Mouse (Mus musculus): ENCODE measurements around the gene Spg11. TPM values are rescaled to one million over a fixed set of nuclear protein-coding genes. Genes with fewer than 3 reads are reported as not detected.
"Not testable (repeated sequence)": the region's sequence is repeated elsewhere in the genome, so short reads cannot be mapped to it uniquely, and the experiment has no call there.

Gene Spg11
- polyA plus RNA-seq, 1 experiment from 2014 or later, result 5.8 TPM

GRCm38 (mm10) chr2:122127635-122128034 is 9.4 kb upstream of the Spg11 start:
- Histone ChIP-seq H3K4me1 (ENCODE audit: control insufficient read depth, insufficient read depth, low read depth, low read length) (no peaks in the 10 kb centered on the region), H3K9ac (ENCODE audit: low read depth, low read length) (no peak overlapping the region), H3K36me3 (ENCODE audit: control insufficient read depth, insufficient read depth, low read length) (no peaks in the 10 kb centered on the region), H3K27ac (ENCODE audit: low read depth, low read length) (no peak overlapping the region), H3K4me2 (ENCODE audit: low read length) (no peak overlapping the region), H3K9me3 (ENCODE audit: control insufficient read depth, low read length) (no peaks in the 10 kb centered on the region), H3K4me3 (ENCODE audit: low read length) (no peak overlapping the region), H3K27me3 (replicated peaks; ENCODE audit: control insufficient read depth, insufficient read depth, low read length) (no peaks in the 10 kb centered on the region)
- no peak for ATAC-seq
- WGBS, result 96% methylated on average over 4 of the region's 4 CpGs

- Histone ChIP-seq H3K4me3 (ENCODE audit: low read length) (no peak overlapping the region), H3K4me2 (ENCODE audit: low read length) (no peak overlapping the region), H3K4me1 (ENCODE audit: control insufficient read depth, insufficient read depth, low read depth, low read length) (no peaks in the 10 kb centered on the region), H3K27ac (ENCODE audit: low read depth, low read length) (no peak overlapping the region), H3K9me3 (ENCODE audit: control insufficient read depth, low read length) (no peaks in the 10 kb centered on the region), H3K27me3 (replicated peaks; ENCODE audit: control insufficient read depth, insufficient read depth, low read length) (no peaks in the 10 kb centered on the region), H3K36me3 (ENCODE audit: control insufficient read depth, insufficient read depth, low read length) (no peaks in the 10 kb centered on the region), H3K9ac (ENCODE audit: low read depth, low read length) (no peak overlapping the region)
- 36% methylated on average over 5 of the region's 5 CpGs for WGBS
- no peak for ATAC-seq
Observed at GRCm38 (mm10) chr2:122126765-122127347, 8.7 kb upstream of the Spg11 start.

- ATAC-seq, result no peak
- H3K27ac ChIP-seq (ENCODE audit: low read depth, low read length), result no peak overlapping the region
- WGBS, result 60% methylated on average over 12 of the region's 12 CpGs
- H3K4me3 ChIP-seq (ENCODE audit: low read length), result no peak overlapping the region
- no peak overlapping the region for H3K4me2 ChIP-seq (ENCODE audit: low read length)
- no peaks in the 10 kb centered on the region for H3K36me3 ChIP-seq (ENCODE audit: control insufficient read depth, insufficient read depth, low read length)
- no peaks in the 10 kb centered on the region for H3K27me3 ChIP-seq (replicated peaks; ENCODE audit: control insufficient read depth, insufficient read depth, low read length)
- H3K9me3 ChIP-seq (ENCODE audit: control insufficient read depth, low read length), result no peaks in the 10 kb centered on the region
- no peak overlapping the region for H3K9ac ChIP-seq (ENCODE audit: low read depth, low read length)
- no peaks in the 10 kb centered on the region for H3K4me1 ChIP-seq (ENCODE audit: control insufficient read depth, insufficient read depth, low read depth, low read length)
Observed at GRCm38 (mm10) chr2:122125680-122126572, 7.7 kb upstream of the Spg11 start.

DNA sequence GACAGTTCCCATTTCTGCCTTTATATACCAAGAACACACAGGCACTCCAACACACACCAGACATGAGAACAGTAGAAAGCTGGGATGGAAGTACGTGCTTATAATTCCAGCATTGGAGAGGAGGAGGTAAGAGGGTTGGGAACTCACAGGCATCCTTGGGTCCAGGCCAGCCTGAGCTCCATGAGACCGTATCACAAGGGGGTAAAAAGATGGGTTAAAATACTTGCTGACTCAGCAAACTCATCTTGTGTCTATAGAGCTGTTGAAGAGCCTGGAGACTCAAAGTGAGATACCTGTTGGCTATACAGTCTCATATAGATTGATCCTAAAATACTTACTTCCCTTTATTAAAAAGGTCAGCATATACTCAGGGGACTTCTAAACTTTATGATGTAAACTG is 1.3 kb downstream of the Spg11 start:
- 78% methylated on average over 2 of the region's 2 CpGs for WGBS
- Histone ChIP-seq H3K27me3 (replicated peaks; ENCODE audit: control insufficient read depth, insufficient read depth, low read length) (no peaks in the 10 kb centered on the region), H3K4me1 (ENCODE audit: control insufficient read depth, insufficient read depth, low read depth, low read length) (peaks cover 11% of the 10 kb centered on the region), H3K27ac (ENCODE audit: low read depth, low read length) (no peak overlapping the region), H3K4me3 (ENCODE audit: low read length) (peak overlapping the region; percentile 98), H3K9me3 (ENCODE audit: control insufficient read depth, low read length) (no peaks in the 10 kb centered on the region), H3K4me2 (ENCODE audit: low read length) (peak overlapping the region; percentile 74), H3K9ac (ENCODE audit: low read depth, low read length) (no peak overlapping the region), H3K36me3 (ENCODE audit: control insufficient read depth, insufficient read depth, low read length) (peaks cover 10% of the 10 kb centered on the region; the same call in 1 of the 2 replicates)
- ATAC-seq, result no peak

DNA sequence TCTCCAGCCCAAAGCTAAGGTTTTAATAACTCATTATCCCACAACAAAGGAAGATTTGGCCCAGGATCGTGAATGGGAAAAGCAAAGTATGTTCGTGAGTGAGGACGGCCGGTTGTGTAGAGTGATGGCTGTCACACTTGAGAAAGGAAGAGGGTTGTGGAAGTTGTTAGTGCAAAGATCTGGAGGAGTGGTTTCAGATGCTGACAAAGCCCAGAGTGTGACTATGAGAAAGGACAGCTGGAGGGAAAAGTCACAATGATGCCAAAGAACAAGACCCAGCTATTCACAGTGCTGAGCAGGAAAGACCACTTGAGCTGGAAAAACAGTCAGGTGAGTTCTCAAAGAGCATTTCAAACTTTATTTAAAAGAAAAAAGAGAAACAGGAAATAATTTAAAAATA is 8.5 kb downstream of the Spg11 start:
- Histone ChIP-seq H3K27ac (ENCODE audit: low read depth, low read length) (no peak overlapping the region), H3K27me3 (replicated peaks; ENCODE audit: control insufficient read depth, insufficient read depth, low read length) (no peaks in the 10 kb centered on the region), H3K4me1 (ENCODE audit: control insufficient read depth, insufficient read depth, low read depth, low read length) (no peaks in the 10 kb centered on the region), H3K36me3 (ENCODE audit: control insufficient read depth, insufficient read depth, low read length) (peaks cover 25% of the 10 kb centered on the region), H3K4me3 (ENCODE audit: low read length) (no peak overlapping the region), H3K9me3 (ENCODE audit: control insufficient read depth, low read length) (no peaks in the 10 kb centered on the region), H3K9ac (ENCODE audit: low read depth, low read length) (no peak overlapping the region), H3K4me2 (ENCODE audit: low read length) (no peak overlapping the region)
- 87% methylated on average over 4 of the region's 4 CpGs for WGBS
- no peak for ATAC-seq

GRCm38 (mm10) chr2:122108101-122108500 is 10.1 kb downstream of the Spg11 start:
- H3K27ac ChIP-seq (ENCODE audit: low read depth, low read length), result no peak overlapping the region
- H3K36me3 ChIP-seq (ENCODE audit: control insufficient read depth, insufficient read depth, low read length), result peaks cover 19% of the 10 kb centered on the region
- ATAC-seq, result no peak
- H3K4me1 ChIP-seq (ENCODE audit: control insufficient read depth, insufficient read depth, low read depth, low read length), result no peaks in the 10 kb centered on the region
- 85% methylated on average over 14 of the region's 14 CpGs for WGBS
- no peak overlapping the region for H3K9ac ChIP-seq (ENCODE audit: low read depth, low read length)
- no peak overlapping the region for H3K4me3 ChIP-seq (ENCODE audit: low read length)
- H3K27me3 ChIP-seq (replicated peaks; ENCODE audit: control insufficient read depth, insufficient read depth, low read length), result no peaks in the 10 kb centered on the region
- H3K4me2 ChIP-seq (ENCODE audit: low read length), result no peak overlapping the region
- H3K9me3 ChIP-seq (ENCODE audit: control insufficient read depth, low read length), result no peaks in the 10 kb centered on the region

DNA sequence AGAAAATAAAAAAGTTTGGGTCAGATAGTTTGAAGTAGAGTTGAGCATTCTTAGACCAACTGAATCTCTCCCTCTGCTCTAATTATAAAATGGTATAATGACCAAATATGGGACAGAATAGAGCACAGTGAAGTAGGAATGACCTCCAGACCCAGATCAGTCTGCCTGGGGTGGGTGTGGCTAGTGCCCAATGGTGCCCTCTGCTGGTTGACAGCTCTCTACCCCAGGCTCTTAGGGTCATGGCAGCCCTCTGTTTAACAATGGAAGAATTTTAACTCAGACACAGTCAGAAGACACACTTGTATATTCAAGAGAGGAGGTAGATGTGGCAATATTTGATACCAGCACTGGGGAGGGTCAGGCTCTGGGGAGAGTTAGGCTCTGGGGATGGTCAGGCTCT is 16.1 kb downstream of the Spg11 start:
- H3K36me3 ChIP-seq (ENCODE audit: control insufficient read depth, insufficient read depth, low read length), result peaks cover 12% of the 10 kb centered on the region
- H3K4me1 ChIP-seq (ENCODE audit: control insufficient read depth, insufficient read depth, low read depth, low read length), result no peaks in the 10 kb centered on the region
- H3K27ac ChIP-seq (ENCODE audit: low read depth, low read length), result no peak overlapping the region

GRCm38 (mm10) chr2:122097686-122098085 is 20.5 kb downstream of the Spg11 start:
- not testable (repeated sequence) for H3K4me1 ChIP-seq (ENCODE audit: control insufficient read depth, insufficient read depth, low read depth, low read length); ATAC-seq; H3K4me3 ChIP-seq (ENCODE audit: low read length); H3K4me2 ChIP-seq (ENCODE audit: low read length); H3K27me3 ChIP-seq (replicated peaks; ENCODE audit: control insufficient read depth, insufficient read depth, low read length); H3K27ac ChIP-seq (ENCODE audit: low read depth, low read length); H3K9ac ChIP-seq (ENCODE audit: low read depth, low read length); H3K9me3 ChIP-seq (ENCODE audit: control insufficient read depth, low read length)
- 80% methylated on average over 5 of the region's 5 CpGs for WGBS
- H3K36me3 ChIP-seq (ENCODE audit: control insufficient read depth, insufficient read depth, low read length), result peaks cover 31% of the 10 kb centered on the region

More for the DNA sequence above, 16.1 kb downstream of the Spg11 start:
- H3K4me2 ChIP-seq (ENCODE audit: low read length), result no peak overlapping the region
- H3K27me3 ChIP-seq (replicated peaks; ENCODE audit: control insufficient read depth, insufficient read depth, low read length), result no peaks in the 10 kb centered on the region
- ATAC-seq, result no peak
- no peak overlapping the region for H3K4me3 ChIP-seq (ENCODE audit: low read length)
- H3K9ac ChIP-seq (ENCODE audit: low read depth, low read length), result no peak overlapping the region
- H3K9me3 ChIP-seq (ENCODE audit: control insufficient read depth, low read length), result no peaks in the 10 kb centered on the region

GRCm38 (mm10) chr2:122093844-122094243 is 24.3 kb downstream of the Spg11 start:
- Histone ChIP-seq H3K4me2 (ENCODE audit: low read length) (no peak overlapping the region), H3K36me3 (ENCODE audit: control insufficient read depth, insufficient read depth, low read length) (peaks cover 30% of the 10 kb centered on the region), H3K9ac (ENCODE audit: low read depth, low read length) (no peak overlapping the region), H3K9me3 (ENCODE audit: control insufficient read depth, low read length) (no peaks in the 10 kb centered on the region), H3K27ac (ENCODE audit: low read depth, low read length) (no peak overlapping the region), H3K27me3 (replicated peaks; ENCODE audit: control insufficient read depth, insufficient read depth, low read length) (no peaks in the 10 kb centered on the region), H3K4me3 (ENCODE audit: low read length) (no peak overlapping the region), H3K4me1 (ENCODE audit: control insufficient read depth, insufficient read depth, low read depth, low read length) (no peaks in the 10 kb centered on the region)
- WGBS, result 96% methylated on average over 4 of the region's 4 CpGs
- ATAC-seq, result no peak
